ENCODE assay signal across 2 mouse cellular contexts in the genomic region with DNA sequence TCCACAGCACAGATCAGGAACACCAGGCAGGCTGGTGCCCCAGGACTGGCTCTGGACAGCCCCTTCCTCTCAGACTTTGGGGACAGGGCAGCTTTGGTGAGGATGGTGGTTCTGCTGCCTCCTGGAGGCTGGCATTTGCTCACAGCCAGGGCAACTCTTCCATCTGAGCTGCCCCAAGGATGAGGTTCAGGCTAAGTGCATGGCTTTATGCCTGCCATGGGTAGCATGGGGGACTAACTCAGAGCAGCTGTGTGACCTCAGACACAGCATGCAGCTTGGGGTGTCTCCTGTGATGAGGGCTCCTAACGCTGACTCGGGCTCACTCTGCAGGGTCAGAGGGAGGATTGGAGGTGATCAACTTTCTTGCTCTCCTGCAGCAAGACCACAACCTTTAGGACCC. TPM values are rescaled to one million over a fixed set of nuclear protein-coding genes. Genes with fewer than 3 reads are reported as not detected.
"Had no signal": no experiment of that assay in that cellular context is flagged by ENCODE, and none has a peak within 500 bp of the region (broad histone marks: within the 10 kb centered on the region; RNA-seq: fewer than 3 reads in every experiment).

No protein-coding gene starts in this region.

RNA-seq across cellular contexts. Expression of a gene that starts 1.3 kb away (rescaled TPM):
- polyA plus RNA-seq: midbrain, embryonic 16.5 days; neural tube, embryonic 13.5 days had no signal
